9 mouse cellular contexts compared by ENCODE assay signal in the genomic region with DNA sequence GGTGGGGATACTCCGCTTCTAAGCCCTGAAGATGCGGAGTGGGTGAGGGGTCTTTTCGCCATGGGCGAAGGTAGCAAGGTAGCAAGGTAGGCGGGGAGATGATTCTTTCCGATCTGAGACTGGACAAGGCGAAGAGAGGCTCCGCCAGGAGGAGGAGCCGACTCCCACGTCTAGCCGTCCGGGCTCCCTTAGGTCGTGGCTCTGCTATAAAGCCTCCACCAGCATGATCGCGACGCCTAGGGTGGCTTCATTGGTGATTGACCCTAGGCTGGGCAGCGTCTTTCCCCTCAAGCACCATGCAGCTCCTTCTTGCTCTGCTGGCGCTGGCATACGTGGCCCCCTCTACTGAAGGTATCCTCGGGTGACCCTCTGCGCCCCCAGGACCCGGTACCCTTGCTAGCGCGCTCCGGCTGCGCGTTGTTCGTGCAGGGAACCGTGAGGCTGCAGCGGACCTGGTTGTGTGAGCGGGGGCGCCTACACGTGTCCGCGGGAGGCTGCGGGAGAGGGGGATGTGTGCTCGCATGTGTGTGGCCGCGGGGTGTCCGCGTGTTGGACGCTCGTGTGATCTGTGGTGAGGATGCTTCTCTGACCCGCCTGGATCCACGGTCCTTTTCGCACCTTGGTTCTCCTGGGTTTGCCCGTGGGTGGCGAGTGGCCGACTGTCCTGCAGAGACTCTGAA. TPM values are rescaled to one million over a fixed set of nuclear protein-coding genes. Genes with fewer than 3 reads are reported as not detected.
DNase-seq lines count a peak whose midpoint lies in the region; ATAC-seq and TF ChIP-seq lines count a peak whose summit lies in the region.
"Had no signal": no experiment of that assay in that cellular context is flagged by ENCODE, and none has a peak within 500 bp of the region (broad histone marks: within the 10 kb centered on the region; RNA-seq: fewer than 3 reads in every experiment).

A gene (plus strand): TSS at position 196 of the 680 bp plus-strand sequence.

- peak; percentile 87 for TF ChIP-seq POLR2A in heart, adult 2 months (IDR thresholded peaks at IDR 0.05; ENCODE audit: insufficient read depth, low read depth, low read length)

- DNase-seq in adrenal gland, adult 2 months: peak; percentile 9
- no peak for DNase-seq in adrenal gland, adult 18-20 months (ENCODE audit: low spot score in 2 of 2)
- DNase-seq in cerebellum, postnatal 14 days: peak; percentile 74 to 80
- peak; percentile 47 to 61 for DNase-seq in heart, adult 2 months
- peak; percentile 55 for DNase-seq in kidney, adult 18-20 months
- peak; percentile 44 for DNase-seq in limb, embryonic 11.5 days (ENCODE audit: low spot score)
- DNase-seq in ovary, postnatal 14 days (ENCODE audit: low spot score): no peak

- H3K4me3 ChIP-seq in heart, adult 2 months: peak within 1 kb of the TSS; percentile 51
- peak within 1 kb of the TSS; percentile 14 for H3K4me3 ChIP-seq in limb, embryonic 11.5 days (ENCODE audit: low read depth, low read length)
- H3K4me3 ChIP-seq in midbrain, embryonic 16.5 days (ENCODE audit: low read depth, low read length): peak within 1 kb of the TSS; percentile 41

- intact Hi-C loops in heart, adult 2 months (cut with DNase I): no loop called here

- ATAC-seq in limb, embryonic 11.5 days (ENCODE audit: insufficient number of reproducible peaks, low FRiP score, low TSS enrichment, low read depth): no peak
- no peak for ATAC-seq in midbrain, embryonic 16.5 days

- TF ChIP-seq EP300 in heart, adult 2 months (IDR thresholded peaks at IDR 0.05; ENCODE audit: insufficient read depth, low read depth, low read length): no peak

- H3K79me2 ChIP-seq in heart, adult 2 months (replicated peaks; ENCODE audit: control insufficient read depth, insufficient read depth, low read length): no peaks in the 10 kb centered on the region

- no peaks in the 10 kb centered on the region for H3K9me3 ChIP-seq in limb, embryonic 11.5 days (ENCODE audit: control insufficient read depth, low read length)
- H3K9me3 ChIP-seq in midbrain, embryonic 16.5 days (replicated peaks; ENCODE audit: control insufficient read depth, low read length, poor library complexity, severe bottlenecking): no peaks in the 10 kb centered on the region

- H3K9ac ChIP-seq in heart, adult 2 months (ENCODE audit: low read depth, low read length): peak within 1 kb of the TSS; percentile 68
- no peak within 1 kb of the TSS for H3K9ac ChIP-seq in limb, embryonic 11.5 days (ENCODE audit: low read length)
- H3K9ac ChIP-seq in midbrain, embryonic 16.5 days (ENCODE audit: low read depth, low read length): peak within 1 kb of the TSS; percentile 49

- peak within 1 kb of the TSS; percentile 39 for H3K4me2 ChIP-seq in limb, embryonic 11.5 days (ENCODE audit: low read depth, severe bottlenecking)
- peak within 1 kb of the TSS; percentile 69 for H3K4me2 ChIP-seq in midbrain, embryonic 16.5 days (ENCODE audit: low read length)

- TF ChIP-seq CTCF in heart, adult 2 months (IDR thresholded peaks at IDR 0.05): peak; percentile 39

- peak within 1 kb of the TSS; percentile 75 for H3K27ac ChIP-seq in heart, adult 2 months
- no peak within 1 kb of the TSS for H3K27ac ChIP-seq in limb, embryonic 11.5 days (replicated peaks; ENCODE audit: low read depth, low read length)
- no peak within 1 kb of the TSS for H3K27ac ChIP-seq in midbrain, embryonic 16.5 days (ENCODE audit: low read length)

- WGBS in heart, adult 2 months: 1% methylated on average over 49 of the region's 49 CpGs
- WGBS in limb, embryonic 11.5 days: 1% methylated on average over 49 of the region's 49 CpGs
- WGBS in midbrain, embryonic 16.5 days: under 1% methylated on average over 47 of the region's 49 CpGs

- no peaks in the 10 kb centered on the region for H3K27me3 ChIP-seq in heart, adult 2 months (ENCODE audit: control insufficient read depth, insufficient read depth, low read length)
- peaks cover 32% of the 10 kb centered on the region for H3K27me3 ChIP-seq in limb, embryonic 11.5 days (ENCODE audit: control insufficient read depth, insufficient read depth, low read length)
- H3K27me3 ChIP-seq in midbrain, embryonic 16.5 days (ENCODE audit: control insufficient read depth, insufficient read depth, low read depth, low read length): peaks cover 19% of the 10 kb centered on the region

- no peaks in the 10 kb centered on the region for H3K36me3 ChIP-seq in heart, adult 2 months (ENCODE audit: control insufficient read depth, insufficient read depth, low read length)
- no peaks in the 10 kb centered on the region for H3K36me3 ChIP-seq in limb, embryonic 11.5 days (ENCODE audit: control insufficient read depth, insufficient read depth, low read length)
- no peaks in the 10 kb centered on the region for H3K36me3 ChIP-seq in midbrain, embryonic 16.5 days (ENCODE audit: control insufficient read depth, insufficient read depth, low read length)

- peaks cover 6% of the 10 kb centered on the region for H3K4me1 ChIP-seq in heart, adult 2 months (ENCODE audit: control insufficient read depth, insufficient read depth, low read length)
- H3K4me1 ChIP-seq in limb, embryonic 11.5 days (ENCODE audit: control insufficient read depth, insufficient read depth, low read length): 0 out of 2 replicates have a peak, but pooled peaks cover 5% of the 10 kb centered on the region
- H3K4me1 ChIP-seq in midbrain, embryonic 16.5 days (ENCODE audit: control insufficient read depth, insufficient read depth, low read length): peaks cover 10% of the 10 kb centered on the region

RNA-seq across cellular contexts. Expression of the gene that starts here (rescaled TPM):
- total RNA-seq in adrenal gland, adult 2 months (2021): 1 to 10 TPM; 5.2 to 8.5 TPM
- 3.8 and 4.3 TPM in 2 replicates for polyA plus RNA-seq in adrenal gland, adult 2 months (2012; rRNA removed)
- 1 to 10 TPM; 3.5 to 4.9 TPM for total RNA-seq in adrenal gland, adult 18-20 months (2021)
- total RNA-seq in heart, adult 2 months (2021): 10 to 100 TPM; 29.3 to 40.9 TPM
- polyA plus RNA-seq in heart, adult 2 months (2012; rRNA removed): 23.0 and 40.2 TPM in 2 replicates
- 0.17 TPM in 1 of 2 replicates, not detected in the other for polyA plus RNA-seq in limb, embryonic 11.5 days (2014; fragmentation: Nextera tagmentation; extraction: Ambion mirVana)
- 3.6 and 5.7 TPM in 2 replicates for polyA plus RNA-seq in midbrain, embryonic 16.5 days (2015; fragmentation: Nextera tagmentation; extraction: Ambion mirVana)
- total RNA-seq: common myeloid progenitor, adult 5-6 weeks had no signal

Comparison
In these comparisons a context has a peak if more than half of its experiments do, and no peak if none do; other contexts are left out.
1. DNase-seq: peak in adrenal gland, adult 2 months (single experiment), cerebellum, postnatal 14 days (2 of 2), heart, adult 2 months (2 of 2) and kidney, adult 18-20 months (single experiment); none in adrenal gland, adult 18-20 months (0 of 2) and ovary, postnatal 14 days (single experiment).
2. Peak in DNase-seq, H3K4me3 ChIP-seq and H3K4me2 ChIP-seq in limb, embryonic 11.5 days; RNA of the gene not detected or under 1 TPM.
3. Peak in every context shown above with its lines, with median percentiles within 50 percentile points of each other: H3K4me3 ChIP-seq.